Mouse (Mus musculus): ENCODE measurements at regions not wholly inside any gene's neighbourhood (a gene's known extent, or its start where the extent isn't known, plus 50 kb on each side); places are given as distances from the start of the nearest gene placed in this dataset.

DNA sequence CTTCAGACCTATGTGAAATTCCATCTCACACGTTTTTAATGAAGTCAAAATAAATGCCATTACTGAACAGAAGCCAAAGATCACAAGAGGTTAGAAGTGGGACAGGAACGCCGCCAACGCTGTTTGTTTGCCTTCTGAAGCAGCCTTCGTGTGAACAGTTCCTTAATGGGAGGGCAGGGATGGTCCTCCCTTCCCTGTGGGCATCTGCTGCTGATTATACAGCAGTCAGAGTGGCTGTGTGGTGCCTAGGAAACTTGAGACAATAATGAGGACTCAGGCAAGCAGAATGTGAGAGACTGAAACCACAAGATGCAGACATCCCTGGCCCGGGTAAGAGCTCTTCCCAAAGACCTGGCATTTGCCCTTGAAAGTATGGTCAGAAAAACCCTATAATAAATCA is 164.3 kb downstream of the Cxcl12 start:
- in situ Hi-C loops (cut with MboI; ENCODE audit: low pct_ligation_motif_present, low pct_unique_long_range_greater_than_20kb, low sequenced_read_pairs): no loop called here
- peaks cover 9% of the 10 kb centered on the region for H3K27me3 ChIP-seq (replicated peaks)
- no peak overlapping the region for H3K27ac ChIP-seq (ENCODE audit: insufficient read depth, low read depth)
- H3K4me1 ChIP-seq (ENCODE audit: control insufficient read depth in 1 of 2, insufficient read depth in 2 of 2): no peaks in the 10 kb centered on the region
- no peaks in the 10 kb centered on the region for H3K9me3 ChIP-seq (replicated peaks; ENCODE audit: low read length)
- H3K79me2 ChIP-seq (replicated peaks; ENCODE audit: control insufficient read depth, extremely low read depth, insufficient read depth, poor library complexity, severe bottlenecking): no peaks in the 10 kb centered on the region
- no peaks in the 10 kb centered on the region for H3K36me3 ChIP-seq (replicated peaks in 1 of 2; ENCODE audit: control insufficient read depth in 1 of 2, insufficient read depth in 1 of 2, low read length in 1 of 2)
- H3K9ac ChIP-seq (ENCODE audit: insufficient read depth, low read depth): no peak overlapping the region
- H3K4me3 ChIP-seq (replicated peaks in 1 of 3; ENCODE audit: low read depth in 2 of 3, low read length in 2 of 3, poor library complexity in 1 of 3): no peak overlapping the region
- DNase-seq (ENCODE audit: extremely low read depth): no peak
- dilution Hi-C loops (cut with MboI; ENCODE audit: extremely low pct_ligation_motif_present, extremely low pct_unique_long_range_greater_than_20kb, low sequenced_read_pairs): no loop called here
- TF ChIP-seq CHD1 (IDR thresholded peaks at IDR 0.05; ENCODE audit: low read depth, low read length) (no peak), USF1 (IDR thresholded peaks at IDR 0.05; ENCODE audit: low read depth, low read length) (no peak), CHD2 (IDR thresholded peaks at IDR 0.05; ENCODE audit: low read length) (no peak), JUND (conservative IDR thresholded peaks at IDR 0.05; ENCODE audit: low read depth, low read length) (no peak), UBTF (IDR thresholded peaks at IDR 0.05; ENCODE audit: low read depth, low read length) (no peak), ZC3H11A (IDR thresholded peaks at IDR 0.05; ENCODE audit: low read depth, low read length) (no peak), MAX (IDR thresholded peaks at IDR 0.05; ENCODE audit: low read length) (no peak), GABPA (IDR thresholded peaks at IDR 0.05; ENCODE audit: insufficient replicate concordance, low read depth, low read length) (no peak), MAZ (IDR thresholded peaks at IDR 0.05; ENCODE audit: low read depth, low read length) (no peak)
- no peak overlapping the region for H3K4me2 ChIP-seq (ENCODE audit: insufficient read depth, low read depth, poor library complexity, severe bottlenecking)

DNA sequence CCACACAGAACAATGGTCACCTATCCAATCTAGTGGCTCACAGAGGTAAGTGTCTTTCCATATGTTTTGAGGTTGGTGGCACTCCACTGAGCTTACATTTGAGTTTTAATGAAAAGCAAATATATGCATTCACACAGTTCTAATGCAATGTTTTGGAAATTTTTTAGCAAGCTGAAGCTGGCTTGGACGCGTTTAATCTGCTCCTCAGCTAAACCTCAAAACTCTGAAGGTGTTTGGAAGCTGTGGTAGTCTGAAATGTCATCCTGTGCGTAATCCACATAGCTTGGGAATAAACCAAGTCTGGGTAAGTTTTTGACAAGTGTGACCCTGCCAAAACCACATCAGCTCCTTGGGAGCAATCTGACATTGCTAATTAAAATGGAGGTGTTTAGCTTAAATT is 173.8 kb downstream of the Cxcl12 start:
- Histone ChIP-seq H3K79me2 (replicated peaks; ENCODE audit: control insufficient read depth, extremely low read depth, insufficient read depth, poor library complexity, severe bottlenecking) (no peaks in the 10 kb centered on the region), H3K27me3 (replicated peaks) (peaks cover 31% of the 10 kb centered on the region), H3K27ac (ENCODE audit: insufficient read depth, low read depth) (no peak overlapping the region), H3K36me3 (replicated peaks in 1 of 2; ENCODE audit: control insufficient read depth in 1 of 2, insufficient read depth in 1 of 2, low read length in 1 of 2) (no peaks in the 10 kb centered on the region), H3K9me3 (replicated peaks; ENCODE audit: low read length) (no peaks in the 10 kb centered on the region), H3K4me2 (ENCODE audit: insufficient read depth, low read depth, poor library complexity, severe bottlenecking) (no peak overlapping the region), H3K4me3 (replicated peaks in 1 of 3; ENCODE audit: low read depth in 2 of 3, low read length in 2 of 3, poor library complexity in 1 of 3) (no peak overlapping the region), H3K9ac (ENCODE audit: insufficient read depth, low read depth) (no peak overlapping the region), H3K4me1 (ENCODE audit: control insufficient read depth in 1 of 2, insufficient read depth in 2 of 2) (no peaks in the 10 kb centered on the region)
- in situ Hi-C loops (cut with MboI; ENCODE audit: low pct_ligation_motif_present, low pct_unique_long_range_greater_than_20kb, low sequenced_read_pairs): no loop called here
- dilution Hi-C loops (cut with MboI; ENCODE audit: extremely low pct_ligation_motif_present, extremely low pct_unique_long_range_greater_than_20kb, low sequenced_read_pairs): no loop called here
- DNase-seq (ENCODE audit: extremely low read depth): no peak
- TF ChIP-seq USF2 (conservative IDR thresholded peaks at IDR 0.05; ENCODE audit: low read depth, low read length) (no peak), RCOR1 (conservative IDR thresholded peaks at IDR 0.05; ENCODE audit: low read depth, low read length) (no peak), GABPA (IDR thresholded peaks at IDR 0.05; ENCODE audit: insufficient replicate concordance, low read depth, low read length) (no peak), MYC (IDR thresholded peaks at IDR 0.05; ENCODE audit: low read depth, low read length) (no peak), POLR2AphosphoS2 (IDR thresholded peaks at IDR 0.05; ENCODE audit: low read depth, low read length) (no peak), BHLHE40 (IDR thresholded peaks at IDR 0.05; ENCODE audit: low read depth, low read length) (no peak), MEF2A (IDR thresholded peaks at IDR 0.05; ENCODE audit: borderline replicate concordance, low read depth, low read length) (no peak), KAT2A (IDR thresholded peaks at IDR 0.05; ENCODE audit: insufficient replicate concordance, low read length) (no peak), CTCF (conservative IDR thresholded peaks at IDR 0.05 in 1 of 2, IDR thresholded peaks at IDR 0.05 in 1 of 2; ENCODE audit: low read depth in 2 of 2, low read length in 2 of 2) (no peak)
